Mouse (Mus musculus): Measurements from ENCODE around the gene Wdr89. TPM values are rescaled to one million over a fixed set of nuclear protein-coding genes. Genes with fewer than 3 reads are reported as not detected.

The Wdr89 gene
- total and polyA plus RNA-seq, 3 experiments, result 10.2 to 33.0 (median 27.6) TPM

DNA sequence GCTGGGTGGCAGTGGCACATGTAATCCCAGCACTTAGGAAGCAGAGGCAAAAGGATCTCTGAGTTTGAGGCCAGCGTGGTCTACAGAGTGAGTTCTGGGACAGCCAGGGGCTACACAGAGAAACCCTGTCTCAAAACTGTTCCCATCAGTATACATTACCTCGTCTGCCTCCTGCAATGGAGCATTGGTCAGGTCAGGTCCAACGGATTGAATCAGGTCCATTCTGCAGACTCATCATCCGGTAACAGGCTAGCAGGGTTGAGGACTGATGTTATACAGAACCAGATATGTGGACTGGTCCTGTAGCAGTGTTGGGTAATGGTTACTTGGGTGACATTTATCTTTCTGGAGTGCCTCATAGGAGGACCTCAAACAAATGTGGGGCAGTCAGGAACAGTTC lies 3.3 kb upstream of the Wdr89 start:
- no peak overlapping the region for H3K9ac ChIP-seq (ENCODE audit: insufficient read depth, low read depth)
- H3K27me3 ChIP-seq (replicated peaks), result no peaks in the 10 kb centered on the region
- dilution Hi-C loops (cut with MboI; ENCODE audit: extremely low pct_ligation_motif_present, extremely low pct_unique_long_range_greater_than_20kb, low sequenced_read_pairs), result no loop called here
- H3K36me3 ChIP-seq (replicated peaks in 1 of 2; ENCODE audit: control insufficient read depth in 1 of 2, insufficient read depth in 1 of 2, low read length in 1 of 2), result peaks cover 0 to 45% of the 10 kb centered on the region in 2 experiments
- in situ Hi-C loops (cut with MboI; ENCODE audit: low pct_ligation_motif_present, low pct_unique_long_range_greater_than_20kb, low sequenced_read_pairs), result no loop called here
- TF ChIP-seq KAT2A (IDR thresholded peaks at IDR 0.05; ENCODE audit: insufficient replicate concordance, low read length) (no peak), SIN3A (IDR thresholded peaks at IDR 0.05; ENCODE audit: low read length) (no peak), IRF4 (IDR thresholded peaks at IDR 0.05; ENCODE audit: low read depth, low read length) (no peak), RCOR1 (conservative IDR thresholded peaks at IDR 0.05; ENCODE audit: low read depth, low read length) (no peak), HCFC1 (IDR thresholded peaks at IDR 0.05; ENCODE audit: low read depth, low read length) (no peak), ETS1 (conservative IDR thresholded peaks at IDR 0.05; ENCODE audit: low read depth, low read length) (no peak), TCF12 (IDR thresholded peaks at IDR 0.05; ENCODE audit: low read depth, low read length) (no peak), SMC3 (IDR thresholded peaks at IDR 0.05; ENCODE audit: low read depth, low read length) (no peak), POLR2AphosphoS2 (IDR thresholded peaks at IDR 0.05; ENCODE audit: low read depth, low read length) (no peak), MXI1 (IDR thresholded peaks at IDR 0.05; ENCODE audit: low read depth, low read length) (no peak), EP300 (IDR thresholded peaks at IDR 0.05; ENCODE audit: low read length) (no peak), CHD2 (IDR thresholded peaks at IDR 0.05; ENCODE audit: low read length) (no peak), UBTF (IDR thresholded peaks at IDR 0.05; ENCODE audit: low read depth, low read length) (no peak), USF2 (conservative IDR thresholded peaks at IDR 0.05; ENCODE audit: low read depth, low read length) (no peak), JUND (conservative IDR thresholded peaks at IDR 0.05; ENCODE audit: low read depth, low read length) (no peak)
- H3K27ac ChIP-seq (ENCODE audit: insufficient read depth, low read depth), result no peak overlapping the region
- H3K4me3 ChIP-seq (replicated peaks in 1 of 3; ENCODE audit: low read depth in 2 of 3, low read length in 2 of 3, poor library complexity in 1 of 3), result no peak overlapping the region
- DNase-seq (ENCODE audit: extremely low read depth), result no peak
- peaks cover 22% of the 10 kb centered on the region for H3K79me2 ChIP-seq (replicated peaks; ENCODE audit: control insufficient read depth, extremely low read depth, insufficient read depth, poor library complexity, severe bottlenecking)
- no peaks in the 10 kb centered on the region for H3K9me3 ChIP-seq (replicated peaks; ENCODE audit: low read length)
- H3K4me1 ChIP-seq (ENCODE audit: control insufficient read depth in 1 of 2, insufficient read depth in 2 of 2), result peaks cover 5 to 32% of the 10 kb centered on the region in 2 experiments
- no peak overlapping the region for H3K4me2 ChIP-seq (ENCODE audit: insufficient read depth, low read depth, poor library complexity, severe bottlenecking)

DNA sequence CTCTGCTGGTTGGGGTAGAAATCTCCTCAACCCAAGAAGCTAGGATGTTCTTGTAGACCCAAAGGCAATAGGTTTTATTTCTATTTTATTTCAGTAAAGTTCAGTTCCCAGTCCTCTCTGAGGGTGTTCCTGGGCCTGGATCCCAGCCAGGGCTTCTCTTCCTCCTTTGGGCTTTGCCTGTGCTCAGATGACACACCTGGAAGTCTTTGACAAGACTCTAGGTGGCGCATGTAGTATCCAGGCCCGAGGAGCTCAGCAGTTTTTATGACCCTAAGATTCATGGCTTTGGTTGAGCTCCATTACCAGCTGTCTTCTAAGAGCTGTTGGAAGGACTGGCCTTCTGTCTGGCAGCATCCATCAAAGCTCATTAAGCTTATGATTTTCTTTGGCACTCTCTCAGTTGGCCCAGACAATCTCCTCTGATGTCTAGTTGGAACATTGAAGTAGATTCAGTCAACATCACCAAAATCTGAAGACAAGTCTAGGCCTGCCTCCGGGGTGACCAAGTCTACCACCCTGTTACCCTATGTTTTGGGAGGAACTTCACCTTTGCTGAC lies 2.5 kb upstream of the Wdr89 start:
- Histone ChIP-seq H3K27ac (ENCODE audit: insufficient read depth, low read depth) (no peak overlapping the region), H3K9me3 (replicated peaks; ENCODE audit: low read length) (no peaks in the 10 kb centered on the region), H3K4me1 (ENCODE audit: control insufficient read depth in 1 of 2, insufficient read depth in 2 of 2) (peaks cover 5 to 36% of the 10 kb centered on the region in 2 experiments), H3K9ac (ENCODE audit: insufficient read depth, low read depth) (no peak overlapping the region), H3K4me2 (ENCODE audit: insufficient read depth, low read depth, poor library complexity, severe bottlenecking) (no peak overlapping the region), H3K79me2 (replicated peaks; ENCODE audit: control insufficient read depth, extremely low read depth, insufficient read depth, poor library complexity, severe bottlenecking) (peaks cover 22% of the 10 kb centered on the region), H3K4me3 (replicated peaks in 1 of 3; ENCODE audit: low read depth in 2 of 3, low read length in 2 of 3, poor library complexity in 1 of 3) (no peak overlapping the region), H3K27me3 (replicated peaks) (no peaks in the 10 kb centered on the region), H3K36me3 (replicated peaks in 1 of 2; ENCODE audit: control insufficient read depth in 1 of 2, insufficient read depth in 1 of 2, low read length in 1 of 2) (peaks cover 0 to 45% of the 10 kb centered on the region in 2 experiments)
- peak; percentile 56 for DNase-seq (ENCODE audit: extremely low read depth)
- TF ChIP-seq CTCF (conservative IDR thresholded peaks at IDR 0.05 in 1 of 2, IDR thresholded peaks at IDR 0.05 in 1 of 2; ENCODE audit: low read depth in 2 of 2, low read length in 2 of 2), result peak in 1 of 2 experiments; percentile 66; a peak in 2 of 4 replicates
- peak; percentile 37 for TF ChIP-seq RAD21 (IDR thresholded peaks at IDR 0.05; ENCODE audit: low read depth, low read length)
- TF ChIP-seq SMC3 (IDR thresholded peaks at IDR 0.05; ENCODE audit: low read depth, low read length), result peak; percentile 60
- TF ChIP-seq JUN (IDR thresholded peaks at IDR 0.05; ENCODE audit: insufficient read depth, low read depth, low read length), result no peak
- in situ Hi-C loops (cut with MboI; ENCODE audit: low pct_ligation_motif_present, low pct_unique_long_range_greater_than_20kb, low sequenced_read_pairs) (no loop called here), dilution Hi-C loops (cut with MboI; ENCODE audit: extremely low pct_ligation_motif_present, extremely low pct_unique_long_range_greater_than_20kb, low sequenced_read_pairs) (no loop called here)

Measured in CH12.LX (cell line).